Mouse (Mus musculus): ENCODE data around the gene Slc48a1.

The Slc48a1 gene

GRCm38 (mm10) chr15:97781961-97782748 lies 3.8 kb downstream of the Slc48a1 start:
- no peak for DNase-seq (ENCODE audit: low spot score in 2 of 2)

- DNase-seq (ENCODE audit: low spot score in 2 of 2): peak; percentile 80 to 85
Observed at GRCm38 (mm10) chr15:97782749-97783105, 4.4 kb downstream of the Slc48a1 start.

- DNase-seq (ENCODE audit: low spot score in 2 of 2): peak; percentile 89 to 91
Observed at GRCm38 (mm10) chr15:97784092-97784559, 5.8 kb downstream of the Slc48a1 start.

GRCm38 (mm10) chr15:97784561-97785161 lies 6.3 kb downstream of the Slc48a1 start:
- no peak for DNase-seq (ENCODE audit: low spot score in 2 of 2)

- peak; percentile 54 to 69 for DNase-seq (ENCODE audit: low spot score in 2 of 2)
Observed at GRCm38 (mm10) chr15:97785731-97786411, 7.6 kb downstream of the Slc48a1 start.

- DNase-seq (ENCODE audit: low spot score in 2 of 2): peak; percentile 37 to 61
Observed at GRCm38 (mm10) chr15:97786412-97787112, 8.2 kb downstream of the Slc48a1 start.

GRCm38 (mm10) chr15:97787148-97787798 lies 9.0 kb downstream of the Slc48a1 start:
- no peak for DNase-seq (ENCODE audit: low spot score in 2 of 2)

GRCm38 (mm10) chr15:97787799-97788667 lies 9.7 kb downstream of the Slc48a1 start:
- peak in 1 of 2 experiments; percentile 18 for DNase-seq (ENCODE audit: low spot score in 2 of 2)

- no peak for DNase-seq (ENCODE audit: low spot score in 2 of 2)
Observed at GRCm38 (mm10) chr15:97788821-97789220, 10.5 kb downstream of the Slc48a1 start.

- peak in 1 of 2 experiments; percentile 49 for DNase-seq (ENCODE audit: low spot score in 2 of 2)
Observed at GRCm38 (mm10) chr15:97789761-97790505, 11.6 kb downstream of the Slc48a1 start.

- no peak for DNase-seq (ENCODE audit: low spot score in 2 of 2)
Observed at GRCm38 (mm10) chr15:97791126-97791700, 12.9 kb downstream of the Slc48a1 start.

GRCm38 (mm10) chr15:97793386-97794153 lies 15.2 kb downstream of the Slc48a1 start:
- DNase-seq (ENCODE audit: low spot score in 2 of 2): no peak

GRCm38 (mm10) chr15:97794268-97794667 lies 15.9 kb downstream of the Slc48a1 start:
- no peak for DNase-seq (ENCODE audit: low spot score in 2 of 2)

GRCm38 (mm10) chr15:97795559-97796235 lies 17.4 kb downstream of the Slc48a1 start:
- DNase-seq (ENCODE audit: low spot score in 2 of 2): no peak

- no peak for DNase-seq (ENCODE audit: low spot score in 2 of 2)
Observed at GRCm38 (mm10) chr15:97796674-97797310, 18.5 kb downstream of the Slc48a1 start.

- DNase-seq (ENCODE audit: low spot score in 2 of 2): no peak
Observed at GRCm38 (mm10) chr15:97798134-97798533, 19.8 kb downstream of the Slc48a1 start.

- no peak for DNase-seq (ENCODE audit: low spot score in 2 of 2)
Observed at GRCm38 (mm10) chr15:97799446-97799845, 21.1 kb downstream of the Slc48a1 start.
